ENCODE assay signal across 9 mouse cellular contexts in genomic region chr7:134263146-134263906, GRCm38 (mm10). TPM values are rescaled to one million over a fixed set of nuclear protein-coding genes. Genes with fewer than 3 reads are reported as not detected.
DNase-seq lines count a peak whose midpoint lies in the region; ATAC-seq and TF ChIP-seq lines count a peak whose summit lies in the region.
"Had no signal": no experiment of that assay in that cellular context is flagged by ENCODE, and none has a peak within 500 bp of the region (broad histone marks: within the 10 kb centered on the region; RNA-seq: fewer than 3 reads in every experiment).

No protein-coding gene starts in this region.

- no peak overlapping the region for H3K9ac ChIP-seq in heart, postnatal 0 days (replicated peaks; ENCODE audit: low read depth, low read length)

- no peaks in the 10 kb centered on the region for H3K36me3 ChIP-seq in embryonic facial prominence, embryonic 10.5 days (replicated peaks)
- no peaks in the 10 kb centered on the region for H3K36me3 ChIP-seq in heart, postnatal 0 days (replicated peaks; ENCODE audit: control insufficient read depth, insufficient read depth, low read length)

- no peak overlapping the region for H3K4me3 ChIP-seq in embryonic facial prominence, embryonic 10.5 days
- no peak overlapping the region for H3K4me3 ChIP-seq in heart, postnatal 0 days (ENCODE audit: low read depth, low read length)
- H3K4me3 ChIP-seq: megakaryocyte, embryonic 14.5 days had no signal

- ATAC-seq in heart, postnatal 0 days (ENCODE audit: insufficient read depth, low read depth), result peak; percentile 51; the same call in 1 of the 2 replicates
- no peak; the same call in 1 of the 2 replicates for ATAC-seq in erythroblast, adult 5-6 weeks (replicated peaks; ENCODE audit: low FRiP score, poor library complexity, severe bottlenecking)

- no peak overlapping the region for H3K27ac ChIP-seq in embryonic facial prominence, embryonic 10.5 days (replicated peaks)
- no peak overlapping the region for H3K27ac ChIP-seq in heart, postnatal 0 days (ENCODE audit: low read depth)

- TF ChIP-seq EP300 in heart, postnatal 0 days (IDR thresholded peaks at IDR 0.05; ENCODE audit: low read depth), result no peak

- no peak overlapping the region for H3K4me2 ChIP-seq in heart, postnatal 0 days (ENCODE audit: low read depth, low read length)

- TF ChIP-seq CTCF in heart, postnatal 0 days (IDR thresholded peaks at IDR 0.05; ENCODE audit: low read depth), result peak; percentile 85

- H3K4me1 ChIP-seq in embryonic facial prominence, embryonic 10.5 days, result peaks cover 8% of the 10 kb centered on the region
- H3K4me1 ChIP-seq in heart, postnatal 0 days (ENCODE audit: control insufficient read depth, insufficient read depth), result peaks cover 4% of the 10 kb centered on the region; the same call in 1 of the 2 replicates

- 46% methylated on average over 4 of the region's 4 CpGs for WGBS in embryonic facial prominence, embryonic 10.5 days
- WGBS in heart, postnatal 0 days, result 44% methylated on average over 4 of the region's 4 CpGs

- H3K9me3 ChIP-seq in embryonic facial prominence, embryonic 10.5 days, result no peaks in the 10 kb centered on the region
- H3K9me3 ChIP-seq in heart, postnatal 0 days (replicated peaks; ENCODE audit: control insufficient read depth, low read length), result no peaks in the 10 kb centered on the region
- H3K9me3 ChIP-seq: megakaryocyte, embryonic 14.5 days had no signal

- H3K27me3 ChIP-seq in embryonic facial prominence, embryonic 10.5 days (replicated peaks; ENCODE audit: low read depth, poor library complexity, severe bottlenecking), result no peaks in the 10 kb centered on the region
- H3K27me3 ChIP-seq in heart, postnatal 0 days (ENCODE audit: control insufficient read depth, insufficient read depth, low read length), result no peaks in the 10 kb centered on the region

- DNase-seq in ES-CJ7 (ENCODE audit: low read depth, low spot score), result peak; percentile 78
- peak; percentile 42 for DNase-seq in adrenal gland, adult 8-10 months
- peak; percentile 74 for DNase-seq in embryonic facial prominence, embryonic 10.5 days (ENCODE audit: low spot score)
- DNase-seq in heart, postnatal 0 days (ENCODE audit: low spot score), result peak; percentile 33
- peak; percentile 71 to 76 for DNase-seq in layer of hippocampus, postnatal 10 days (ENCODE audit: low spot score in 2 of 2)
- DNase-seq in lung, postnatal 10 days, result peak; percentile 84
- DNase-seq in skeletal muscle tissue, adult 2 months (ENCODE audit: low read depth, low spot score), result peak; percentile 18

RNA-seq across cellular contexts. Expression of gene Adam12, which starts 31.4 kb away (rescaled TPM):
- 1 to 10 TPM; 5.3 to 7.2 (median 5.8) TPM for total RNA-seq in adrenal gland, adult 8-10 months (2022)
- 1.9 and 2.1 TPM in 2 replicates for polyA plus RNA-seq in embryonic facial prominence, embryonic 10.5 days (2016; fragmentation: Nextera tagmentation; extraction: Ambion mirVana)
- total RNA-seq in heart, postnatal 0 days (2014; rRNA removed; ENCODE audit: low replicate concordance), result 4.6 and 6.5 TPM in 2 replicates
- 0.96 and 1.0 TPM in 2 replicates for polyA plus RNA-seq in heart, postnatal 0 days (2015; fragmentation: Nextera tagmentation; extraction: Ambion mirVana)
- total RNA-seq in layer of hippocampus, postnatal 10 days (2021), result 10 to 100 TPM; 16.3 to 16.8 TPM
- total RNA-seq in erythroblast, adult 5-6 weeks (2015; ENCODE audit: low replicate concordance), result not detected in 2 replicates
- 0.98 TPM in 1 of 2 replicates, not detected in the other for total RNA-seq in erythroblast, adult 5-6 weeks (2017; ENCODE audit: low replicate concordance)

Comparison
In these comparisons a context has a peak if more than half of its experiments do, and no peak if none do; other contexts are left out.
1. DNase-seq: peak in every context shown above with its lines; median percentile 84 in lung, postnatal 10 days; 78 in ES-CJ7; 74 in embryonic facial prominence, embryonic 10.5 days; 74 in layer of hippocampus, postnatal 10 days; 42 in adrenal gland, adult 8-10 months; 33 in heart, postnatal 0 days; 18 in skeletal muscle tissue, adult 2 months.